Mouse (Mus musculus): ENCODE measurements at regions not wholly inside any gene's neighbourhood (a gene's known extent, or its start where the extent isn't known, plus 50 kb on each side); places are given as distances from the start of the nearest gene placed in this dataset.

DNA sequence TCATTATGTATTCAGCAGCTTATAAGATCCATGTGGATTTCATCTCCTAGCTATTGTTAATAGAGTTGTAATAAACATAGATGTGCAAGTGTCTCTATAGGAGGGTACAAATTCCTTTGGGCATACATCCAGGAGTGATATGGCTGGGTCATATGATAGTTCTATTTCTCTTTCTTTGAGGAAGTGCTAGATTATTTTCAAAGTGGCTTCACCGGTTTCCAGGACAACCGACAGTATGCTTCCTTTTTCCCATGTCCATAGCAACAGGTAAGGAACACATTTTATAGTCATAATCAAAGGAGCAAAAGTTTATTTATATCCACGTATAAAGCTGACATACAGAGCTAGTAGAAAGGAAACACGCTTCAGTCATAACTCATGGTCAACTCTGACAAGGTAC lies 710.2 kb upstream of the Tenm4 start:
- H3K27ac ChIP-seq (ENCODE audit: low read depth, low read length) = no peak overlapping the region
- H3K36me3 ChIP-seq (ENCODE audit: control insufficient read depth, insufficient read depth, low read length) = no peaks in the 10 kb centered on the region
- H3K4me3 ChIP-seq (ENCODE audit: low read depth, low read length) = no peak overlapping the region
- ATAC-seq (ENCODE audit: insufficient read depth, low FRiP score, low TSS enrichment) (no peak), DNase-seq (ENCODE audit: low spot score) (no peak)
- H3K27me3 ChIP-seq (ENCODE audit: control insufficient read depth, insufficient read depth, low read length) = no peaks in the 10 kb centered on the region
- WGBS = 85% methylated on average over 4 of the region's 4 CpGs
- no peak overlapping the region for H3K4me2 ChIP-seq (ENCODE audit: low read depth)
- H3K9ac ChIP-seq (ENCODE audit: low read length) = no peak overlapping the region
- H3K4me1 ChIP-seq (ENCODE audit: control insufficient read depth, insufficient read depth, low read length) = no peaks in the 10 kb centered on the region
- H3K9me3 ChIP-seq (ENCODE audit: control insufficient read depth, low read length) = no peaks in the 10 kb centered on the region

DNA sequence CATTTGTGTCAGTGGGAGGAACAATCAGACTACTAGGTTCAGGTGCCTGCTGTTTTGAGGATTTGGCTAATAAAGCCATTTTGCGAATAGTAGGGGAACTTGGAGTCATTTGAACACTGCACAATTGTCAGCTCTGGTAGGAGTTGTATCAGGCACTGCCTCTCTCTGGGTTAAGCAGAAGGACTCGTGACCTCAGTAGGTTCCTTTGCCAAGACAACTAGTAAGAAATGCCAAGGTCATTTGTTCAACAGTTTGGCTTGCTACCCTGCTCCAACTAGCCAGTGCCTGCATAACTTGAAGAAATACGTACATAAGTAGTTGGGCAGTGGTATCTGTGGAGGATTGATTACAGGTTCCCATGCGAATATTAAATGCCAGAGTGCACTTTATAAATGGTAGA lies 705.5 kb upstream of the Tenm4 start:
- no peak overlapping the region for H3K4me2 ChIP-seq (ENCODE audit: low read depth)
- ATAC-seq (ENCODE audit: insufficient read depth, low FRiP score, low TSS enrichment) = no peak
- no peak overlapping the region for H3K27ac ChIP-seq (ENCODE audit: low read depth, low read length)
- H3K9me3 ChIP-seq (ENCODE audit: control insufficient read depth, low read length) = no peaks in the 10 kb centered on the region
- 90% methylated on average over 4 of the region's 4 CpGs for WGBS
- H3K27me3 ChIP-seq (ENCODE audit: control insufficient read depth, insufficient read depth, low read length) = no peaks in the 10 kb centered on the region
- no peak overlapping the region for H3K4me3 ChIP-seq (ENCODE audit: low read depth, low read length)
- H3K9ac ChIP-seq (ENCODE audit: low read length) = no peak overlapping the region
- H3K4me1 ChIP-seq (ENCODE audit: control insufficient read depth, insufficient read depth, low read length) = no peaks in the 10 kb centered on the region
- no peak for DNase-seq (ENCODE audit: low spot score)
- H3K36me3 ChIP-seq (ENCODE audit: control insufficient read depth, insufficient read depth, low read length) = no peaks in the 10 kb centered on the region

GRCm38 (mm10) chr7:95467028-95467427 lies 704.0 kb upstream of the Tenm4 start:
- Histone ChIP-seq H3K4me2 (ENCODE audit: low read depth) (no peak overlapping the region), H3K4me3 (ENCODE audit: low read depth, low read length) (no peak overlapping the region), H3K27me3 (ENCODE audit: control insufficient read depth, insufficient read depth, low read length) (no peaks in the 10 kb centered on the region), H3K27ac (ENCODE audit: low read depth, low read length) (no peak overlapping the region), H3K36me3 (ENCODE audit: control insufficient read depth, insufficient read depth, low read length) (no peaks in the 10 kb centered on the region), H3K9me3 (ENCODE audit: control insufficient read depth, low read length) (no peaks in the 10 kb centered on the region), H3K4me1 (ENCODE audit: control insufficient read depth, insufficient read depth, low read length) (no peaks in the 10 kb centered on the region), H3K9ac (ENCODE audit: low read length) (no peak overlapping the region)
- ATAC-seq (ENCODE audit: insufficient read depth, low FRiP score, low TSS enrichment) (no peak), DNase-seq (ENCODE audit: low spot score) (no peak)
- WGBS = 42% methylated on average over 3 of the region's 3 CpGs

GRCm38 (mm10) chr7:95473892-95474291 lies 697.2 kb upstream of the Tenm4 start:
- 93% methylated on average over 4 of the region's 4 CpGs for whole genome bisulfite sequencing

DNA sequence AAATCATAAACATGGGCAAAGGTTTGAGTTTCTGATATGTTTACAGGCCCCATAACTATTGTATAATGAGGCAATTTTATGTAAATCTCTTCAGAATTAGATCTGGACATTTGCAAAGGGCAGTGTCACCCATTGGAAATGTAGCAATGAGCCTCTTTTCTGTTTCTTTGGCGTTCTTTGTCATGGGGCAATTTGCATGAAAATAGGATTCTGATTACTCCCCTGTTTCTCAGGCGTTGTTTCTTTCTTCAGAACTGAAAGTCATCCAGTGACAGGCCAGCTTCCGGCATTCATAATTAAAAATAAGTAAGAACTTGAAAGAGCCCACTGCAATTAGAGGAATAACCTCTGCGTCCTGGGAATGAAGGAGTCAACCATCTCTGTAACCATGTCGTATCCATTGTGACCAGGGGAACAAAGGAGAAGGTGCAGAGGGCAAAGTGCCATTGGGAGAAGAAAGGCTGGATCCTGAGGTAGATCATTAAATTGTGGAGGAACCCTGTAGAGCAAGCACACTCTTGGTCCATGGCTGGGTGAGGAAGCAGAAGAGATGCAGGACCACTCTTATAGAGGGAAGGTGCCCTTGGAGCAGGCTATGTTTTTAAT lies 690.8 kb upstream of the Tenm4 start:
- Histone ChIP-seq H3K27me3 (ENCODE audit: control insufficient read depth, insufficient read depth, low read length) (no peaks in the 10 kb centered on the region), H3K4me2 (ENCODE audit: low read depth) (no peak overlapping the region), H3K4me1 (ENCODE audit: control insufficient read depth, insufficient read depth, low read length) (no peaks in the 10 kb centered on the region), H3K36me3 (ENCODE audit: control insufficient read depth, insufficient read depth, low read length) (no peaks in the 10 kb centered on the region), H3K9ac (ENCODE audit: low read length) (no peak overlapping the region), H3K27ac (ENCODE audit: low read depth, low read length) (no peak overlapping the region), H3K4me3 (ENCODE audit: low read depth, low read length) (no peak overlapping the region), H3K9me3 (ENCODE audit: control insufficient read depth, low read length) (no peaks in the 10 kb centered on the region)
- DNase-seq (ENCODE audit: low spot score) (peak; percentile 9), ATAC-seq (ENCODE audit: insufficient read depth, low FRiP score, low TSS enrichment) (no peak)
- WGBS = 33% methylated on average over 5 of the region's 5 CpGs

More at GRCm38 (mm10) chr7:95473892-95474291, 697.2 kb upstream of the Tenm4 start:
- no peak overlapping the region for H3K4me2 ChIP-seq (ENCODE audit: low read depth)
- no peak overlapping the region for H3K9ac ChIP-seq (ENCODE audit: low read length)
- no peaks in the 10 kb centered on the region for H3K36me3 ChIP-seq (ENCODE audit: control insufficient read depth, insufficient read depth, low read length)
- DNase-seq (ENCODE audit: low spot score) (no peak), ATAC-seq (ENCODE audit: insufficient read depth, low FRiP score, low TSS enrichment) (no peak)
- no peaks in the 10 kb centered on the region for H3K9me3 ChIP-seq (ENCODE audit: control insufficient read depth, low read length)
- H3K4me1 ChIP-seq (ENCODE audit: control insufficient read depth, insufficient read depth, low read length) = no peaks in the 10 kb centered on the region
- no peak overlapping the region for H3K4me3 ChIP-seq (ENCODE audit: low read depth, low read length)
- H3K27me3 ChIP-seq (ENCODE audit: control insufficient read depth, insufficient read depth, low read length) = no peaks in the 10 kb centered on the region
- H3K27ac ChIP-seq (ENCODE audit: low read depth, low read length) = no peak overlapping the region

DNA sequence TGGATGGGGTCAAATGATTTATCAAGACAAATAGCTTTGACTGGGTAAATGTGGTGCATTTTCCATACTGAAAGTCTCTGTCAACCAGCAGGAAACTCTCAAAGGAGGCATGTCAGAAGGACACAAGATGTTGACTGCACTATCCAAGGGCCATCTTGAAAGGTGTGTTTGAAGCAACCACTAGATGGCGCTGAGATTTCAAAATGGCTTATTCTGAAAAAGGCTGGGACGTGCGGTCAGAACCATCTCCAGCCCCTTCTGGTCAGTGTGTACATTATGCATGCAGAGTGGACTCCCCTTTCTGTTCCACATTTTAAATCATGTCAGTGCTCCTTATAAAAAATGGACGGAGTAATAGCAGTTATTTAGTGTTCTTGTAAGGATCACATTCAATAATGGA lies 681.4 kb upstream of the Tenm4 start:
- H3K9me3 ChIP-seq (ENCODE audit: control insufficient read depth, low read length) = no peaks in the 10 kb centered on the region
- H3K4me3 ChIP-seq (ENCODE audit: low read depth, low read length) = no peak overlapping the region
- no peak overlapping the region for H3K27ac ChIP-seq (ENCODE audit: low read depth, low read length)
- ATAC-seq (ENCODE audit: insufficient read depth, low FRiP score, low TSS enrichment) (peak; percentile 67), DNase-seq (ENCODE audit: low spot score) (peak; percentile 70)
- no peaks in the 10 kb centered on the region for H3K4me1 ChIP-seq (ENCODE audit: control insufficient read depth, insufficient read depth, low read length)
- H3K9ac ChIP-seq (ENCODE audit: low read length) = no peak overlapping the region
- no peaks in the 10 kb centered on the region for H3K27me3 ChIP-seq (ENCODE audit: control insufficient read depth, insufficient read depth, low read length)
- no peaks in the 10 kb centered on the region for H3K36me3 ChIP-seq (ENCODE audit: control insufficient read depth, insufficient read depth, low read length)
- WGBS = 10% methylated on average over 4 of the region's 4 CpGs
- H3K4me2 ChIP-seq (ENCODE audit: low read depth) = no peak overlapping the region

GRCm38 (mm10) chr7:95494793-95495192 lies 676.3 kb upstream of the Tenm4 start:
- H3K4me1 ChIP-seq (ENCODE audit: control insufficient read depth, insufficient read depth, low read length) = no peaks in the 10 kb centered on the region
- H3K9ac ChIP-seq (ENCODE audit: low read length) = no peak overlapping the region
- H3K27ac ChIP-seq (ENCODE audit: low read depth, low read length) = no peak overlapping the region
- H3K4me3 ChIP-seq (ENCODE audit: low read depth, low read length) = no peak overlapping the region
- DNase-seq (ENCODE audit: low spot score) = no peak
- no peaks in the 10 kb centered on the region for H3K27me3 ChIP-seq (ENCODE audit: control insufficient read depth, insufficient read depth, low read length)
- no peaks in the 10 kb centered on the region for H3K9me3 ChIP-seq (ENCODE audit: control insufficient read depth, low read length)
- ATAC-seq (ENCODE audit: insufficient read depth, low FRiP score, low TSS enrichment) = no peak
- no peak overlapping the region for H3K4me2 ChIP-seq (ENCODE audit: low read depth)
- H3K36me3 ChIP-seq (ENCODE audit: control insufficient read depth, insufficient read depth, low read length) = no peaks in the 10 kb centered on the region
- 56% methylated on average over 1 of the region's 1 CpGs for WGBS

DNA sequence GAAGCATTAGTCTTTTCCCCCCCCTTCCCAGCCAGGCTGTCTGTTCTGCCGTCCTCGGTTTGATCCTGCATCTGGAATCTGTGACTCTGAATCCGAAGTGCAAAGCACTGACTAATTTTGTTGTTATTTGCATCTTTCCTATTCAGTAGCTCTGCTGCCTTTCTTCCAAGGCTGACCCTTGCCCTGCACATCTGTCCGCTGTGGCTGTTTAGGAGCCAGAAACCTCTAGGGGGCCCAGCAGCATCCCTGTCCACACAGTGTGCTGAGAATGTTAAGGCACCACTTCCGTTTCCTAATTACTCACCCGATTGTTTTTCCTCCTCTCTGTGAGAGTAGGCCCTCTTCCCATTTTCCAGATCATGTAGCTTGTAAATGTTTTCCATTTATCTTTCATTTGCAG lies 668.1 kb upstream of the Tenm4 start:
- Histone ChIP-seq H3K4me3 (ENCODE audit: low read depth, low read length) (no peak overlapping the region), H3K9me3 (ENCODE audit: control insufficient read depth, low read length) (no peaks in the 10 kb centered on the region), H3K4me1 (ENCODE audit: control insufficient read depth, insufficient read depth, low read length) (no peaks in the 10 kb centered on the region), H3K27ac (ENCODE audit: low read depth, low read length) (no peak overlapping the region), H3K4me2 (ENCODE audit: low read depth) (no peak overlapping the region), H3K36me3 (ENCODE audit: control insufficient read depth, insufficient read depth, low read length) (no peaks in the 10 kb centered on the region), H3K9ac (ENCODE audit: low read length) (0 out of 2 replicates have a peak overlapping the region, but pooled peaks have one; percentile 7), H3K27me3 (ENCODE audit: control insufficient read depth, insufficient read depth, low read length) (no peaks in the 10 kb centered on the region)
- DNase-seq (ENCODE audit: low spot score) (peak; percentile 40), ATAC-seq (ENCODE audit: insufficient read depth, low FRiP score, low TSS enrichment) (no peak)
- WGBS = 16% methylated on average over 6 of the region's 6 CpGs

DNA sequence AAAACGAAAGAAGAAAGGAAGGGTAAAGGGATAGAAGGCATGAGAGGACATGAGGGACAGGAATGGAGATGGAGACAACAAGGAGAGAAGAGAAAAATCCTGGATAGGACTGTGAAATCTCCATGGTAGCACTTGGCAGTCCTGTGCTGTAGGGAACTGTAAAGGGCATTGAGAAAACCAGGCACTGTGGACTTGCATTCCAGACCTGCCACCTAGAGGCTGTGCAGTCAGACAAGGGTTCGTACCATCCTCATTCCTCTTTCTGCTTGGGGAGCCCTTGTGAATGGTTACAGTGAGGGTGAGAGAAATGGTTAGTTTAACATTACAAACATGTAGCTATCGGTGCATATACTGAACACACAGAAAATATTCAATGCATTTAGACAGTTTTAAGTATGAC lies 623.8 kb upstream of the Tenm4 start:
- DNase-seq (ENCODE audit: low spot score) (no peak), ATAC-seq (ENCODE audit: insufficient read depth, low FRiP score, low TSS enrichment) (no peak)
- no peaks in the 10 kb centered on the region for H3K9me3 ChIP-seq (ENCODE audit: control insufficient read depth, low read length)
- H3K4me3 ChIP-seq (ENCODE audit: low read depth, low read length) = no peak overlapping the region
- H3K9ac ChIP-seq (ENCODE audit: low read length) = no peak overlapping the region
- H3K27ac ChIP-seq (ENCODE audit: low read depth, low read length) = no peak overlapping the region
- H3K27me3 ChIP-seq (ENCODE audit: control insufficient read depth, insufficient read depth, low read length) = no peaks in the 10 kb centered on the region
- H3K4me1 ChIP-seq (ENCODE audit: control insufficient read depth, insufficient read depth, low read length) = no peaks in the 10 kb centered on the region
- H3K4me2 ChIP-seq (ENCODE audit: low read depth) = no peak overlapping the region
- no peaks in the 10 kb centered on the region for H3K36me3 ChIP-seq (ENCODE audit: control insufficient read depth, insufficient read depth, low read length)
- WGBS = 81% methylated on average over 3 of the region's 3 CpGs
